Mouse (Mus musculus) naive thymus-derived CD4-positive, alpha-beta T cell, adult 2 months (primary cell): ENCODE measurements around the gene Zc2hc1b.

Source experiments
- DNase-seq: peaks from one replicate; pipeline ENCODE4 v3.0.0-alpha.2; 2011; ENCODE audit warnings: low read depth

Gene Zc2hc1b

GRCm38 (mm10) chr10:13172798-13173221 is 5.0 kb downstream of the Zc2hc1b start:
- no peak for DNase-seq

- DNase-seq = no peak
Measured at GRCm38 (mm10) chr10:13171461-13171860, 6.4 kb downstream of the Zc2hc1b start.

GRCm38 (mm10) chr10:13170739-13171448 is 6.9 kb downstream of the Zc2hc1b start:
- DNase-seq = no peak

- no peak for DNase-seq
Measured at GRCm38 (mm10) chr10:13168461-13168860, 9.4 kb downstream of the Zc2hc1b start.

- DNase-seq = no peak
Measured at GRCm38 (mm10) chr10:13162031-13162430, 15.8 kb downstream of the Zc2hc1b start.

GRCm38 (mm10) chr10:13160913-13161312 is 16.9 kb downstream of the Zc2hc1b start:
- DNase-seq = no peak

GRCm38 (mm10) chr10:13155377-13155776 is 22.4 kb downstream of the Zc2hc1b start:
- no peak for DNase-seq

- no peak for DNase-seq
Measured at GRCm38 (mm10) chr10:13152811-13153364, 24.9 kb downstream of the Zc2hc1b start.

- DNase-seq = no peak
Measured at GRCm38 (mm10) chr10:13151353-13151752, 26.5 kb downstream of the Zc2hc1b start.

- DNase-seq = no peak
Measured at GRCm38 (mm10) chr10:13150435-13150834, 27.4 kb downstream of the Zc2hc1b start.

GRCm38 (mm10) chr10:13140434-13140833 is 37.4 kb downstream of the Zc2hc1b start:
- no peak for DNase-seq

- no peak for DNase-seq
Measured at GRCm38 (mm10) chr10:13137906-13138305, 39.9 kb downstream of the Zc2hc1b start.

- DNase-seq = no peak
Measured at GRCm38 (mm10) chr10:13135751-13136150, 42.1 kb downstream of the Zc2hc1b start.

GRCm38 (mm10) chr10:13135276-13135675 is 42.5 kb downstream of the Zc2hc1b start:
- no peak for DNase-seq

- DNase-seq = no peak
Measured at GRCm38 (mm10) chr10:13133850-13134249, 44.0 kb downstream of the Zc2hc1b start.

- no peak for DNase-seq
Measured at GRCm38 (mm10) chr10:13127946-13128345, 49.9 kb downstream of the Zc2hc1b start.

- DNase-seq = peak; percentile 6
Measured at GRCm38 (mm10) chr10:13127335-13127734, 50.5 kb downstream of the Zc2hc1b start.

GRCm38 (mm10) chr10:13125811-13126210 is 52.0 kb downstream of the Zc2hc1b start:
- DNase-seq = no peak

GRCm38 (mm10) chr10:13119300-13119699 is 58.5 kb downstream of the Zc2hc1b start:
- no peak for DNase-seq

- no peak for DNase-seq
Measured at GRCm38 (mm10) chr10:13118770-13119102, 59.1 kb downstream of the Zc2hc1b start.

GRCm38 (mm10) chr10:13118024-13118769 is 59.6 kb downstream of the Zc2hc1b start:
- no peak for DNase-seq

- no peak for DNase-seq
Measured at GRCm38 (mm10) chr10:13116706-13117665, 60.8 kb downstream of the Zc2hc1b start.
